Mouse (Mus musculus) midbrain, postnatal 0 days (tissue): ENCODE results near the gene Alpk1. TPM values are rescaled to one million over a fixed set of nuclear protein-coding genes. Genes with fewer than 3 reads are reported as not detected.

ENCODE experiments used
- ATAC-seq: fragments of 200-750 bp; cut with Nextera tagmentation; 2 replicates; pipeline ENCODE4 v1.8.0; 2017; ENCODE audit warnings: moderate number of reproducible peaks, mild to moderate bottlenecking, moderate TSS enrichment, moderate library complexity; ENCODE audit not compliant: low FRiP score
- DNase-seq: peaks from one replicate; pipeline ENCODE4 v3.0.0-alpha.2; 2015; ENCODE audit warnings: low spot score
- H3K27ac ChIP-seq: fragments of 300-500 bp; sonication (generic); 2 replicates; pipeline ENCODE4 v1.5.1; 2014; ENCODE audit warnings: low read depth, mild to moderate bottlenecking, low read length, mixed read lengths
- H3K27me3 ChIP-seq: fragments of 300-500 bp; sonication (generic); 2 replicates; pipeline ENCODE4 v1.6.1; 2014; ENCODE audit warnings: low read length, control low read depth, mixed read lengths; ENCODE audit not compliant: insufficient read depth
- H3K36me3 ChIP-seq: fragments of 300-500 bp; sonication (generic); 2 replicates; pipeline ENCODE4 v1.6.1; 2014; ENCODE audit warnings: low read length, control low read depth, mixed read lengths; ENCODE audit not compliant: insufficient read depth
- H3K4me1 ChIP-seq: fragments of 300-500 bp; sonication (generic); 2 replicates; pipeline ENCODE4 v1.6.1; 2014; ENCODE audit warnings: mild to moderate bottlenecking, control low read depth, antibody characterized with exemption, low read length, mixed read lengths; ENCODE audit not compliant: insufficient read depth
- H3K4me2 ChIP-seq: fragments of 300-500 bp; sonication (generic); 2 replicates; pipeline ENCODE4 v1.6.1; 2014; ENCODE audit warnings: low read depth, mild to moderate bottlenecking, low read length, mixed read lengths; ENCODE audit not compliant: poor library complexity, severe bottlenecking
- H3K4me3 ChIP-seq: fragments of 300-500 bp; sonication (generic); 2 replicates; pipeline ENCODE4 v1.5.1; 2014; ENCODE audit warnings: low read depth, mild to moderate bottlenecking, low read length, moderate library complexity
- H3K9ac ChIP-seq: fragments of 300-500 bp; sonication (generic); replicated peaks from 2 replicates; pipeline ENCODE4 v1.6.1; 2014; ENCODE audit warnings: mild to moderate bottlenecking, low read length, moderate library complexity, mixed read lengths; ENCODE audit not compliant: poor library complexity, severe bottlenecking
- H3K9me3 ChIP-seq: fragments of 300-500 bp; sonication (generic); 2 replicates; pipeline ENCODE4 v1.6.1; 2016; ENCODE audit warnings: low read length, control low read depth
- CTCF ChIP-seq: IDR thresholded peaks from 2 replicates; pipeline ENCODE4 v1.5.1; 2016; ENCODE audit warnings: antibody characterized with exemption, mild to moderate bottlenecking
- WGBS: fragments of 180-500 bp; shearing (Covaris S2); extraction: QIAGEN DNeasy Blood & Tissue Kit; methylation state at CpG from one replicate; pipeline ENCODE4 v1.1.7; 2014; 5-methylcytosine and 5-hydroxymethylcytosine counted together
- polyA plus RNA-seq: library from polyadenylated mRNA; unstranded; fragments of >200 nt; fragmentation: Nextera tagmentation; extraction: Ambion mirVana; gene quantifications from 2 replicates; pipeline ENCODE4 v1.2.1, GENCODE M21; 2015
- total RNA-seq: library from RNA; depleted of rRNA; stranded (reverse); fragments of >200 nt; gene quantifications from 2 replicates; pipeline ENCODE4 v1.2.3, GENCODE M21; 2014

The Alpk1 gene
- total and polyA plus RNA-seq, 2 experiments from 2014 or later = 0.25 to 0.60 TPM

DNA sequence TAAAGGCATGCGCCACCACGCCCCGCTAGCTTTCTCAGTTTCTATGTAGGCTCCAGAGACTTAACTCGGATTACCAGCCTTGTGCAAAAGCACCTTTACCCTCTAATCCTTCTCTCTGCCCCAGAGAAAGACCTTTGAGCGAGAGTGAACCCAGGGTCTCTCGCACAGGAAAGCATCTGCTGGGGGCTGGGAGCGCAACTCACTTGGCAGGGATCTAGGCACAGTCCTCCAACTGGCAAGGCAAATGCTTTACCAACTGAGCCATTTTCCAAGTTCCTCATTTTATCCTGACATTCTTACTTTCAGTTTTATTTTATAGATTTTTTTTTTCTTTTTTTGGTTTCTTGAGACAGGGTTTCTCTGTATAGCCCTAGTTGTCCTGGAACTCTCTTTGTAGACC is 12.7 kb upstream of the Alpk1 start:
- Histone ChIP-seq H3K4me3 (no peak overlapping the region), H3K9ac (no peak overlapping the region), H3K4me2 (no peak overlapping the region), H3K27me3 (peaks cover 6% of the 10 kb centered on the region; the same call in 1 of the 2 replicates), H3K27ac (no peak overlapping the region), H3K36me3 (no peaks in the 10 kb centered on the region), H3K9me3 (no peaks in the 10 kb centered on the region), H3K4me1 (peaks cover 10% of the 10 kb centered on the region; the same call in 1 of the 2 replicates)
- TF ChIP-seq CTCF = no peak
- no peak for DNase-seq
- 69% methylated on average over 7 of the region's 7 CpGs for WGBS
- ATAC-seq = no peak

DNA sequence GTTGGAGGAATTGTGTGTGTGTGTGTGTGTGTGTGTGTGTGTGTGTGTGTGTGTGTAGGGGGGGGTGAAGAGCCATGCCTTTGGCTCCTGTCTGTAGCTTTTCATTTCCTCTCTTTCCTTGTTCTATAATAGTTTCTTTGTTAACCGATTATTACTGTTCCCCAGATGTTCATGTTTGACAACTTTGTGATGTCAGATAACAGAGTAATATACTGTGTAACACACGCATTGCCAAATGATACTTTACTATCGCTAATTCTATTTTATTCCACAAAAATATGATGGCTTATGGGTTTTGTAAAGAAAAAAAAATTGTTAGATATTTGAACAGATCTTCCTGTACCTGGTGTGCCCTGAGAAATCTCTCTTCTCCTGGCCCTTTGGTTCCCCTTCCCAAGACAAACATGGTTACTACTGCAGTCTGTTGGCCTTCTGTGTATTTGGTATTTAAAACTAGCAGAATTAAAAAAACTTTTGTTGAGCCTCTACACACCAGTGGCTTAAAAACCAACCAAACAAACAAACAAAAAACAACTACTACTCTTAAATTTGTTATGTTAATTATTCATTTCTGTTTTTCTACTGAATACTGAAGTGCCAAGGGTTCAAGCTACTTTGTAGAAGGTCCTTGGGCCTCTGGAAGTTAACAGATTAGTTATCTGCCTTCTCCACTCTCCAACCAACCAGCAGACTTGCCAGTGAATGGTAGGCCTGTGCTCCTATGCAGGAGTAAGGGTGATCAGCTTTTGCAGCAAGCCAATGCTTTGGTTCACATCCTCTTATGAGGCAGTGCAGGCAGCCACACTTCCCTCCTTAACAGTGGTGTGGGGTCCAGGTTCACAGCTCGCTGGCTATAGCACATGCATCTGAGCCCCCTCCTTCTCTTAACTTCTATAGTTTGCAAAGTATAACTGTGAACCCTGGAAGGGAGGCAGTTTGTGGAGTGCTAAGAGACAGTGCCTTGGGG is 11.6 kb upstream of the Alpk1 start:
- Histone ChIP-seq H3K9ac (no peak overlapping the region), H3K4me1 (peaks cover 10% of the 10 kb centered on the region; the same call in 1 of the 2 replicates), H3K4me3 (no peak overlapping the region), H3K27ac (no peak overlapping the region), H3K27me3 (peaks cover 11% of the 10 kb centered on the region), H3K9me3 (no peaks in the 10 kb centered on the region), H3K36me3 (no peaks in the 10 kb centered on the region), H3K4me2 (peak overlapping the region; percentile 99; the same call in 1 of the 2 replicates)
- no peak for DNase-seq
- ATAC-seq = no peak
- WGBS = 72% methylated on average over 4 of the region's 4 CpGs
- TF ChIP-seq CTCF = no peak

DNA sequence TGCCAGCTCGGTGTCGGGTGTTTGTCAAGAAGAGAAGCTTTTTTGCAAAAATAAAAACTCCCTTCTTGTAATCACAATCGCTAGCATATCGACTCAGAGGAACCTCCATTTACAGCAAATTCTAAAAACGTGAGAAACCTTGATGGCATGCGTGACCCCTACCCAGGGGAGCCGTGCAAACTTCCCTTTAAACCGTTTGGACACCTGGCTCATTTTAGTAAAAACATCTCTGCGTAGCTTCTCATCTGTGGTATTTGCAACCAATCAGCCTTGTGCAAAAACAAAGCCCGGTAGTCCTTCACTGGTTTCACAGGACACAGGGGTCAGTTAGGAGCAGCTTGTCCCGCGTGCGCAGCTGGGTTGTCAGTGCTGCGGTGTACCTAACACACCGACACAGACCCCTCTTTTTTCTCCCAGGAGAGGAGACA is 10.7 kb upstream of the Alpk1 start:
- Histone ChIP-seq H3K27me3 (peaks cover 14% of the 10 kb centered on the region), H3K4me3 (peak overlapping the region; percentile 55), H3K4me1 (peaks cover 10% of the 10 kb centered on the region; the same call in 1 of the 2 replicates), H3K9ac (no peak overlapping the region), H3K36me3 (no peaks in the 10 kb centered on the region), H3K27ac (no peak overlapping the region), H3K4me2 (peak overlapping the region; percentile 99), H3K9me3 (no peaks in the 10 kb centered on the region)
- ATAC-seq (no peak), DNase-seq (no peak)
- WGBS = 4% methylated on average over 15 of the region's 15 CpGs
- TF ChIP-seq CTCF = no peak

DNA sequence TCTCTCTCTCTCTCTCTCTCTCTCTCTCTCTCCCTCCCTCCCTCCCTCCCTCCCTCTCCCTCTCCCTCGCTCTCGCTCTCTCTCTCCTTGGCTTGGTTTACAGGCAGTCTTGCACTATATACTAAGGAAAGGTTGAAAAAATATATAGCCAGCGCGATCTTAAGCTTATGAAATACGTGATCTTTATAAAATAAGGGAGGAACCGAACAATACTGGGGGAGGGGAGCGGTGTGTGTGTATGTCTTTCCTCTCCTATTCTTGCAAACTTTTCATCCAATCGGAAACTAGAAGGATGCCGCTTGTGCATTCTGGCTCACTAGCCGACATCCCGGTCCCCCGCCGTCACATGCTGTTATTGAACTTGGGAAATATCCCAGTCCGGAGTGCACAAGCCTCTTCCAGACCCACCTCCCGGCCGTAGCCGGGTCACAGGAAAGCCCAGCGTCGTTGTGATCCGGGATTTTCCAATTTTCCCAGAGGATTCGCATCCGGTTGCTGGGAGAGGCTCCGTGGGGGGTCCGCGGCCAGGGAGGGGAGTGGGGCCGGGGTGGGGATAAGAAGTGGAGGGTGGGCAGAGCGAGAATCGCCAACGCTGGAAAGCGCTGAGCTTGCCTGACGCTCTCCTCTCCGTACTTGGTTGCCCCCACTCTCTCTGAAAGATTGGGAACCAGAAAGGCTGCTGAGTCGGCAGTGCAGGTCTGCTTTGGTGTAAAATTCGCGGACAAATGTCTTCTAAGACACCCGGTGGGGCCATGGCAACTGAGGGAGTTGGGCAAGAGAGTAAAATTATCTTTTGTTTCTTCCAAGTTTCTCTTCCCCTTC is 10.1 kb upstream of the Alpk1 start:
- Histone ChIP-seq H3K27me3 (peaks cover 14% of the 10 kb centered on the region), H3K9ac (peak overlapping the region; percentile 50), H3K9me3 (no peaks in the 10 kb centered on the region), H3K4me2 (peak overlapping the region; percentile 99), H3K4me1 (peaks cover 10% of the 10 kb centered on the region; the same call in 1 of the 2 replicates), H3K27ac (no peak overlapping the region), H3K36me3 (no peaks in the 10 kb centered on the region), H3K4me3 (peak overlapping the region; percentile 55)
- DNase-seq (peak; percentile 51), ATAC-seq (peak; percentile 69)
- WGBS = under 1% methylated on average over 34 of the region's 36 CpGs
- no peak for TF ChIP-seq CTCF

DNA sequence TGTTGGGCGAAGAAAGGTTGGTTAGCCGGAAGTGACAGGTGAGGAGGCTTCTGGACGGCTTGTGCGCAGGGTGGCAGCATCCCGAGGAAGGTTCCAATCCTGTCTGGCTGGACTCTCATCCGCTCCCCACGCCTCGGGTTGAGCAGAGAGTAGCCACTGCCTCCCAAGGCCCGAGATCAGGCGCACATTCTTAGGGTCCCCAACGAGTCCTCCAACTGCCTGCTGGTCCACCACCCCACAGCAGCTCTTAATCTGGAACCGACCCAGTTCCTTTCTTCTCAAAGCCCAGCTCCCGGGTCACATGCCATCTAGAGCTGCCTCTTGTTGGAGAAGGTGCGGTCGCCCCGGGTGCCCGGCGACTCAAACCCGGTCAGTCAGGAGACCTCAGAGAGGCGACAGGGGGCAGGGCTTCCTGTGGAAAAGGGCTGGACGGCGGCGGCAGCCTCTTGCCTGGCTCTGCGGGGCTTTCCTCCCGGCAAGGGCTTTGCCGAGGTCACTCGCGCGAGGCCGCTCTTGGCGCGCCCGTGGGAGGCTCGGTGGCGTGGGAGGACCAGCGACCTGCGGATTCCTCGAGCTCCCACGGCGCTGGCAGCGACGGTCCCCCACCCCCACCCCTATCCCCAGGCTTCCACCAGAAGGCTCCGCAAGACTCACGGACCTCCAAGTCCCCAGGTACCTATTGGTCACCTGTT is 9.3 kb upstream of the Alpk1 start, which contains the start of gene Tifa:
Gene Tifa (plus strand): TSS at position 306 of the 692 bp plus-strand sequence.
- WGBS = under 1% methylated on average over 42 of the region's 44 CpGs
- no peak for TF ChIP-seq CTCF
- Histone ChIP-seq H3K36me3 (no peaks in the 10 kb centered on the region), H3K9me3 (no peaks in the 10 kb centered on the region), H3K4me3 (peak within 1 kb of the TSS; percentile 55), H3K4me2 (peak within 1 kb of the TSS; percentile 99), H3K9ac (peak within 1 kb of the TSS; percentile 50), H3K27me3 (peaks cover 14% of the 10 kb centered on the region), H3K4me1 (peaks cover 10% of the 10 kb centered on the region; the same call in 1 of the 2 replicates), H3K27ac (no peak within 1 kb of the TSS)
- ATAC-seq (peak; percentile 70), DNase-seq (no peak)
